Mouse (Mus musculus) MEL (cell line): ENCODE results near the gene Cfap44. TPM values are rescaled to one million over a fixed set of nuclear protein-coding genes. Genes with fewer than 3 reads are reported as not detected.

Source experiments
- DNase-seq: peaks from one replicate; pipeline ENCODE4 v3.0.0; 2011; ENCODE audit warnings: low read depth, low spot score
- H3K27ac ChIP-seq: 2 replicates; pipeline ENCODE4 v1.5.1; 2012; ENCODE audit warnings: low read depth, mild to moderate bottlenecking, control low read depth, low read length, moderate library complexity; ENCODE audit not compliant: control insufficient read depth
- H3K27me3 ChIP-seq, 2 experiments: fragments of 150-350 bp in 1 of 2; sonication (generic) in 1 of 2; 2 replicates each; pipeline ENCODE4 v1.6.1; 2012; ENCODE audit warnings: low read length in 2 of 2, mild to moderate bottlenecking in 2 of 2, improper control_type of control experiment in 1 of 2, moderate library complexity in 1 of 2; ENCODE audit not compliant: insufficient read depth in 2 of 2, control insufficient read depth in 1 of 2
- H3K36me3 ChIP-seq, 2 experiments: 2 replicates each; pipeline ENCODE4 v1.6.1; 2012 to 2014; ENCODE audit warnings: low read length in 2 of 2, improper control_type of control experiment in 1 of 2, inconsistent platforms in 1 of 2, mild to moderate bottlenecking in 1 of 2; ENCODE audit not compliant: insufficient read depth in 2 of 2, control insufficient read depth in 1 of 2
- H3K4me1 ChIP-seq, 2 experiments: fragments of 150-350 bp in 1 of 2; sonication (generic) in 1 of 2; 2 replicates each; pipeline ENCODE4 v1.6.1; 2012; ENCODE audit warnings: low read length in 2 of 2, improper control_type of control experiment in 1 of 2, mild to moderate bottlenecking in 1 of 2; ENCODE audit not compliant: insufficient read depth in 2 of 2, control insufficient read depth in 1 of 2
- H3K4me3 ChIP-seq, 2 experiments: fragments of 150-350 bp in 1 of 2; sonication (generic) in 1 of 2; 2 replicates each; pipeline ENCODE4 v1.5.1; 2012; ENCODE audit warnings: low read depth in 2 of 2, low read length in 2 of 2, mild to moderate bottlenecking in 2 of 2, moderate library complexity in 2 of 2, control low read depth in 1 of 2, improper control_type of control experiment in 1 of 2; ENCODE audit not compliant: control insufficient read depth in 1 of 2, insufficient read depth in 1 of 2
- H3K79me2 ChIP-seq: 2 replicates; pipeline ENCODE4 v1.6.1; 2012; ENCODE audit warnings: mild to moderate bottlenecking, low read length, moderate library complexity; ENCODE audit not compliant: control insufficient read depth, poor library complexity, insufficient read depth
- H3K9ac ChIP-seq: 2 replicates; pipeline ENCODE4 v1.6.1; 2012; ENCODE audit warnings: low read depth, mild to moderate bottlenecking, control low read depth, low read length, moderate library complexity; ENCODE audit not compliant: control insufficient read depth, poor library complexity, severe bottlenecking
- H3K9me3 ChIP-seq: fragments of 150-350 bp; sonication (generic); replicated peaks from 2 replicates; pipeline ENCODE4 v1.6.1; 2012; ENCODE audit warnings: mild to moderate bottlenecking, low read length, improper control_type of control experiment, moderate library complexity; ENCODE audit not compliant: insufficient read depth
- BHLHE40 ChIP-seq: IDR thresholded peaks from 2 replicates; pipeline ENCODE4 v1.6.1; 2012; ENCODE audit warnings: low read depth, mild to moderate bottlenecking, inconsistent platforms, low read length, improper control_type of control experiment, borderline replicate concordance
- CHD2 ChIP-seq: IDR thresholded peaks from 2 replicates; pipeline ENCODE4 v1.6.1; 2011; ENCODE audit warnings: low read length, improper control_type of control experiment
- CTCF ChIP-seq, 3 experiments: IDR thresholded peaks in 2 of 3; conservative IDR thresholded peaks in 1 of 3; 2 replicates each; pipeline ENCODE4 v1.5.1; 2011 to 2012; ENCODE audit warnings: low read length in 3 of 3, low read depth in 2 of 3, mild to moderate bottlenecking in 2 of 3, improper control_type of control experiment in 1 of 3, inconsistent platforms in 1 of 3, mixed read lengths in 1 of 3, moderate library complexity in 1 of 3; ENCODE audit not compliant: control insufficient read depth in 1 of 3, insufficient read depth in 1 of 3, poor library complexity in 1 of 3, severe bottlenecking in 1 of 3
- E2F4 ChIP-seq: IDR thresholded peaks from 2 replicates; pipeline ENCODE4 v1.6.1; 2011; ENCODE audit warnings: low read depth, low read length, improper control_type of control experiment, borderline replicate concordance
- ELF1 ChIP-seq: IDR thresholded peaks from 2 replicates; pipeline ENCODE4 v1.6.1; 2014; ENCODE audit warnings: low read depth, mild to moderate bottlenecking, inconsistent platforms, low read length, improper control_type of control experiment, moderate library complexity
- ETS1 ChIP-seq: IDR thresholded peaks from 2 replicates; pipeline ENCODE4 v1.6.1; 2012; ENCODE audit warnings: low read depth, mild to moderate bottlenecking, inconsistent platforms, low read length, improper control_type of control experiment, moderate library complexity
- GABPA ChIP-seq: IDR thresholded peaks from 2 replicates; pipeline ENCODE4 v1.6.1; 2012; ENCODE audit warnings: low read depth, mild to moderate bottlenecking, inconsistent platforms, low read length, improper control_type of control experiment, moderate library complexity
- GATA1 ChIP-seq: IDR thresholded peaks from 2 replicates; pipeline ENCODE4 v1.6.1; 2011; ENCODE audit warnings: low read depth, low read length, improper control_type of control experiment
- HCFC1 ChIP-seq: IDR thresholded peaks from 2 replicates; pipeline ENCODE4 v1.6.1; 2012; ENCODE audit warnings: low read depth, mild to moderate bottlenecking, inconsistent platforms, low read length, improper control_type of control experiment, moderate library complexity
- JUND ChIP-seq: IDR thresholded peaks from 2 replicates; pipeline ENCODE4 v1.6.1; 2011; ENCODE audit warnings: low read depth, mild to moderate bottlenecking, improper control_type of control experiment, low read length
- KAT2A ChIP-seq: conservative IDR thresholded peaks from 2 replicates; pipeline ENCODE4 v1.6.1; 2012; ENCODE audit warnings: low read depth, low read length, improper control_type of control experiment, inconsistent platforms
- MAX ChIP-seq: IDR thresholded peaks from 2 replicates; pipeline ENCODE4 v1.6.1; 2011; ENCODE audit warnings: low read length, improper control_type of control experiment
- MEF2A ChIP-seq: IDR thresholded peaks from 2 replicates; pipeline ENCODE4 v1.6.1; 2014; ENCODE audit warnings: low read depth, mild to moderate bottlenecking, inconsistent platforms, low read length, improper control_type of control experiment; ENCODE audit not compliant: poor library complexity, insufficient replicate concordance, severe bottlenecking; ENCODE audit errors: extremely low read depth
- MXI1 ChIP-seq: IDR thresholded peaks from 2 replicates; pipeline ENCODE4 v1.6.1; 2011; ENCODE audit warnings: mild to moderate bottlenecking, low read depth, low read length, improper control_type of control experiment
- MYB ChIP-seq: IDR thresholded peaks from 2 replicates; pipeline ENCODE4 v1.6.1; 2011; ENCODE audit warnings: mild to moderate bottlenecking, low read depth, low read length, improper control_type of control experiment
- NELFE ChIP-seq: IDR thresholded peaks from 2 replicates; pipeline ENCODE4 v1.6.1; 2011; ENCODE audit warnings: low read depth, low read length, improper control_type of control experiment
- NRF1 ChIP-seq: IDR thresholded peaks from 2 replicates; pipeline ENCODE4 v1.6.1; 2014; ENCODE audit warnings: low read depth, mild to moderate bottlenecking, inconsistent platforms, low read length, improper control_type of control experiment, moderate library complexity; ENCODE audit not compliant: poor library complexity, insufficient read depth, severe bottlenecking
- POLR2AphosphoS2 ChIP-seq: IDR thresholded peaks from 2 replicates; pipeline ENCODE4 v1.6.1; 2011; ENCODE audit warnings: low read length, improper control_type of control experiment
- POLR2AphosphoS5 ChIP-seq: IDR thresholded peaks from 2 replicates; pipeline ENCODE4 v1.6.1; 2012; ENCODE audit warnings: low read depth, borderline replicate concordance, mild to moderate bottlenecking, inconsistent platforms, low read length, moderate library complexity, mixed read lengths
- SIN3A ChIP-seq: IDR thresholded peaks from 2 replicates; pipeline ENCODE4 v1.6.1; 2012; ENCODE audit warnings: low read length, improper control_type of control experiment, inconsistent platforms
- SMC3 ChIP-seq: IDR thresholded peaks from 2 replicates; pipeline ENCODE4 v1.6.1; 2011; ENCODE audit warnings: low read depth, low read length, improper control_type of control experiment
- TAL1 ChIP-seq: IDR thresholded peaks from 2 replicates; pipeline ENCODE4 v1.6.1; 2012; ENCODE audit warnings: mild to moderate bottlenecking, inconsistent platforms, low read length, moderate library complexity, mixed read lengths
- TBP ChIP-seq: IDR thresholded peaks from 2 replicates; pipeline ENCODE4 v1.8.0; 2011; ENCODE audit warnings: low read depth, low read length, improper control_type of control experiment
- UBTF ChIP-seq: IDR thresholded peaks from 2 replicates; pipeline ENCODE4 v1.6.1; 2012; ENCODE audit warnings: low read depth, mild to moderate bottlenecking, inconsistent platforms, low read length, improper control_type of control experiment, moderate library complexity, borderline replicate concordance; ENCODE audit not compliant: insufficient read depth
- USF1 ChIP-seq: IDR thresholded peaks from 2 replicates; pipeline ENCODE4 v1.6.1; 2014; ENCODE audit warnings: low read depth, mild to moderate bottlenecking, inconsistent platforms, low read length, improper control_type of control experiment, moderate library complexity
- USF2 ChIP-seq, 2 experiments: IDR thresholded peaks; 2 replicates each; pipeline ENCODE4 v1.6.1; 2011 to 2012; ENCODE audit warnings: improper control_type of control experiment in 2 of 2, low read length in 2 of 2, borderline replicate concordance in 1 of 2, inconsistent platforms in 1 of 2, low read depth in 1 of 2, mild to moderate bottlenecking in 1 of 2; ENCODE audit not compliant: insufficient read depth in 1 of 2
- ZC3H11A ChIP-seq: IDR thresholded peaks from 2 replicates; pipeline ENCODE4 v1.6.1; 2012; ENCODE audit warnings: low read depth, mild to moderate bottlenecking, inconsistent platforms, low read length, improper control_type of control experiment
- ZKSCAN1 ChIP-seq: IDR thresholded peaks from 2 replicates; pipeline ENCODE4 v1.6.1; 2012; ENCODE audit warnings: low read depth, mild to moderate bottlenecking, inconsistent platforms, low read length, improper control_type of control experiment, moderate library complexity
- ZMIZ1 ChIP-seq: IDR thresholded peaks from 2 replicates; pipeline ENCODE4 v1.6.1; 2012; ENCODE audit warnings: low read depth, mild to moderate bottlenecking, inconsistent platforms, low read length, improper control_type of control experiment, moderate library complexity
- polyA plus RNA-seq, 2 experiments: library from polyadenylated mRNA; stranded (reverse) in 1 of 2; unstranded in 1 of 2; fragments of >175 nt in 1 of 2; fragments of >200 nt in 1 of 2; gene quantifications; 2 replicates each; pipeline versions ENCODE4 v1.2.1 to v1.2.4; 2012; ENCODE audit warnings: low replicate concordance in 2 of 2, low read depth in 1 of 2; ENCODE audit not compliant: insufficient read length in 2 of 2, insufficient read depth in 1 of 2, missing spikeins in 1 of 2
- total RNA-seq: library from RNA; depleted of rRNA; stranded (reverse); fragments of 300-350 nt; gene quantifications from 2 replicates; pipeline ENCODE4 v1.2.3, GENCODE M21; 2012

Gene Cfap44
- total and polyA plus RNA-seq, 3 experiments: not detected

DNA sequence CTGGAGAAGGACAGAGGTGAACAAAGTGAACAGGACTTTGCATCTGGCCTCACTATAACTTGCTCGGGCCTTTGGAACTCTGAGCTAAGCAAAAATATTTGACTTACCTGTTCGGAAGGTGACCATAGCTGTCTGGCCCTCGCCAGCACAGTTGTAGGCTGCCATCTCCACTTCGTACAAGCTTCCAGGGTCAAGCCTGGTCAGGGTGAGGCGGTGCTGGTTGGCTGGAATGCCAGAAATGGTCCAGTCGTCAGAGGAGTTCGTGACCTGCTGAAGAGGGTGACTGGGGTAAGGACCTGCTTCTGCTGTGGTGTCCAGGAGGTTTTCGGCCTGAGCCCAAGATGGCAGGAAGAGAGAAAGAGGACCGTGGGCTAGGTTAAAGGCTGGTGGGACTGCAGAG is 98.1 kb downstream of the Cfap44 start:
- Histone ChIP-seq H3K4me3 (no peak overlapping the region), H3K27ac (no peak overlapping the region), H3K36me3 (no peaks in the 10 kb centered on the region), H3K27me3 (no peaks in the 10 kb centered on the region; a peak in 1 of 4 replicates), H3K9ac (no peak overlapping the region), H3K4me1 (no peaks in the 10 kb centered on the region), H3K9me3 (no peaks in the 10 kb centered on the region), H3K79me2 (no peaks in the 10 kb centered on the region)
- no peak for TF ChIP-seq CTCF (IDR thresholded peaks at IDR 0.05 in 2 of 3, conservative IDR thresholded peaks at IDR 0.05 in 1 of 3; ENCODE audit: control insufficient read depth in 1 of 3, insufficient read depth in 1 of 3, low read depth in 2 of 3, low read length in 3 of 3, poor library complexity in 1 of 3, severe bottlenecking in 1 of 3)
- TF ChIP-seq MXI1: no peak
- TF ChIP-seq JUND: no peak
- TF ChIP-seq GABPA: no peak
- TF ChIP-seq USF1: no peak
- TF ChIP-seq MAX: no peak
- no peak for TF ChIP-seq ZC3H11A
- no peak for TF ChIP-seq SIN3A
- no peak for TF ChIP-seq ZKSCAN1
- TF ChIP-seq HCFC1: no peak
- TF ChIP-seq GATA1: no peak
- no peak for TF ChIP-seq ETS1
- TF ChIP-seq NELFE: no peak
- no peak for TF ChIP-seq POLR2AphosphoS5
- no peak for TF ChIP-seq MYB
- TF ChIP-seq SMC3: no peak
- no peak for TF ChIP-seq TAL1
- no peak for TF ChIP-seq ELF1
- no peak for TF ChIP-seq UBTF
- no peak for TF ChIP-seq USF2 (IDR thresholded peaks at IDR 0.05; ENCODE audit: borderline replicate concordance in 1 of 2, insufficient read depth in 1 of 2, low read depth in 1 of 2, low read length in 2 of 2)
- no peak for DNase-seq

DNA sequence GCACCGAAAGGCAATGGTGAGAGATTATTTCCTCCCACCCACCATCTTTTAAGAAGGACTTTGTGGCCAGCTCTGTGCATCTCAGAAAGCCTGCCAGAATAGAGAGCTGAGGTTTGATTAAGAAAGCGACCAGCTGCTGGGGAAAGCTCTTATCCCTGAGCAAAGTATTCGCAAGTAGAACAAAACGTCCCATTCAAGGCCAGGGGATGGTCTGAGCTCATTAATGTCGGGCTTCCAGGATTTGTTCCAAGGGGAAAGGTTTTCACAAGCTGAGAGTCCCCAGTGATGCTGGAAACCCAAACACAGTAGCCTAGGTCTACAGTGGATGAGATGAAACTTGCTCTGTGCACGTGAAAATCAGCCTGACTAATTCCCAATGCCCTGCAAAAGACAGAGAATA is 99.3 kb downstream of the Cfap44 start:
- no peak for TF ChIP-seq POLR2AphosphoS2
- TF ChIP-seq MAX: no peak
- no peak for TF ChIP-seq KAT2A
- no peak for TF ChIP-seq POLR2AphosphoS5
- no peak for TF ChIP-seq NRF1
- TF ChIP-seq CHD2: no peak
- no peak for TF ChIP-seq ZC3H11A
- TF ChIP-seq MEF2A: no peak
- TF ChIP-seq BHLHE40: no peak
- TF ChIP-seq ZKSCAN1: no peak
- TF ChIP-seq USF1: no peak
- no peak for TF ChIP-seq TAL1
- TF ChIP-seq USF2 (IDR thresholded peaks at IDR 0.05; ENCODE audit: borderline replicate concordance in 1 of 2, insufficient read depth in 1 of 2, low read depth in 1 of 2, low read length in 2 of 2): no peak
- no peak for TF ChIP-seq E2F4
- TF ChIP-seq TBP: no peak
- no peak for TF ChIP-seq HCFC1
- no peak for TF ChIP-seq GABPA
- TF ChIP-seq UBTF: no peak
- no peak for TF ChIP-seq CTCF (IDR thresholded peaks at IDR 0.05 in 2 of 3, conservative IDR thresholded peaks at IDR 0.05 in 1 of 3; ENCODE audit: control insufficient read depth in 1 of 3, insufficient read depth in 1 of 3, low read depth in 2 of 3, low read length in 3 of 3, poor library complexity in 1 of 3, severe bottlenecking in 1 of 3)
- no peak for TF ChIP-seq ZMIZ1
- no peaks in the 10 kb centered on the region for H3K36me3 ChIP-seq
- H3K79me2 ChIP-seq: no peaks in the 10 kb centered on the region
- H3K9me3 ChIP-seq: no peaks in the 10 kb centered on the region
- no peak overlapping the region for H3K27ac ChIP-seq
- no peaks in the 10 kb centered on the region for H3K4me1 ChIP-seq
- H3K4me3 ChIP-seq: no peak overlapping the region
- H3K27me3 ChIP-seq: no peaks in the 10 kb centered on the region; a peak in 1 of 4 replicates
- DNase-seq: no peak
- H3K9ac ChIP-seq: no peak overlapping the region
